Mouse (Mus musculus) forebrain, embryonic 16.5 days (tissue): Measurements from ENCODE around the gene Gsta1. TPM values are rescaled to one million over a fixed set of nuclear protein-coding genes. Genes with fewer than 3 reads are reported as not detected.
"Not testable (repeated sequence)": the region's sequence is repeated elsewhere in the genome, so short reads cannot be mapped to it uniquely, and the experiment has no call there.

Experiments
- ATAC-seq: fragments of 200-750 bp; cut with Nextera tagmentation; 2 replicates; pipeline ENCODE4 v1.8.0; 2017; ENCODE audit warnings: mild to moderate bottlenecking, moderate library complexity
- H3K27ac ChIP-seq: fragments of 300-500 bp; sonication (generic); 2 replicates; pipeline ENCODE4 v1.5.1; 2014; ENCODE audit warnings: low read length, control low read depth
- H3K27me3 ChIP-seq: fragments of 300-500 bp; sonication (generic); replicated peaks from 2 replicates; pipeline ENCODE4 v1.6.1; 2014; ENCODE audit warnings: low read length; ENCODE audit not compliant: control insufficient read depth, insufficient read depth
- H3K36me3 ChIP-seq: fragments of 300-500 bp; sonication (generic); 2 replicates; pipeline ENCODE4 v1.6.1; 2014; ENCODE audit not compliant: control insufficient read depth, insufficient read depth
- H3K4me1 ChIP-seq: fragments of 300-500 bp; sonication (generic); replicated peaks from 2 replicates; pipeline ENCODE4 v1.6.1; 2014; ENCODE audit warnings: low read length; ENCODE audit not compliant: control insufficient read depth, insufficient read depth
- H3K4me2 ChIP-seq: fragments of 300-500 bp; sonication (generic); 2 replicates; pipeline ENCODE4 v1.6.1; 2014; ENCODE audit warnings: mild to moderate bottlenecking, low read length, control low read depth
- H3K4me3 ChIP-seq: fragments of 300-500 bp; sonication (generic); replicated peaks from 2 replicates; pipeline ENCODE4 v1.5.1; 2014; ENCODE audit warnings: mild to moderate bottlenecking, low read length, control low read depth
- H3K9ac ChIP-seq: fragments of 300-500 bp; sonication (generic); replicated peaks from 2 replicates; pipeline ENCODE4 v1.6.1; 2014; ENCODE audit warnings: low read depth, low read length, control low read depth
- H3K9me3 ChIP-seq: fragments of 300-500 bp; sonication (generic); 2 replicates; pipeline ENCODE4 v1.6.1; 2016; ENCODE audit warnings: low read length; ENCODE audit not compliant: control insufficient read depth
- WGBS: fragments of 180-500 bp; shearing (Covaris S2); extraction: QIAGEN DNeasy Blood & Tissue Kit; methylation state at CpG from one replicate; pipeline ENCODE4 v1.1.7; 2014; 5-methylcytosine and 5-hydroxymethylcytosine counted together
- polyA plus RNA-seq: library from polyadenylated mRNA; unstranded; fragments of >200 nt; fragmentation: Nextera tagmentation; extraction: Ambion mirVana; gene quantifications from 2 replicates; pipeline ENCODE4 v1.2.1, GENCODE M21; 2015

Gene Gsta1
- polyA plus RNA-seq: not detected in 2 replicates

DNA sequence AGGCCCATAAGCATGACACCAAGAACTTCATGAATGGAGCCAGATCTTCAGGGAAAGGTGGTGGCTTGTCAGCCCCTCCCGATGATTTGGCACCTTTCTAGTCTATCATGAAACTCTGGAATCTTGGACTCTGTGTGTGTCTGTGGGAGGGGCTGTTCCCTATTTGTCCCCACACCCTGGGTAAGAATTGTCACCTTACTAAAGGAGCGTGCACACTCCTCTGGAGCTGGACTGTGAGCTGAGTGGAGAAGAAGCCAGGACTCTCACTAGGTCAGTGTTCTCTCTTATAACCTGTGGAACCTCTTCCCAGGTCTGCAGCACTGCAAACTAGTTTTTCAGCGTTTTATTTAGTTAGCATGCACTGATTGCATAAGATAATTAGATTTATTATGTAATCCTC, at the start of gene Gsta1:
Gene Gsta1, plus strand, starts transcription at position 196 of the 400 bp plus-strand sequence.
- WGBS: 88% methylated on average over 2 of the region's 3 CpGs
- H3K36me3 ChIP-seq, H3K27me3 ChIP-seq, H3K27ac ChIP-seq, H3K4me2 ChIP-seq, H3K4me3 ChIP-seq, H3K4me1 ChIP-seq, H3K9ac ChIP-seq, ATAC-seq, H3K9me3 ChIP-seq: not testable (repeated sequence)

DNA sequence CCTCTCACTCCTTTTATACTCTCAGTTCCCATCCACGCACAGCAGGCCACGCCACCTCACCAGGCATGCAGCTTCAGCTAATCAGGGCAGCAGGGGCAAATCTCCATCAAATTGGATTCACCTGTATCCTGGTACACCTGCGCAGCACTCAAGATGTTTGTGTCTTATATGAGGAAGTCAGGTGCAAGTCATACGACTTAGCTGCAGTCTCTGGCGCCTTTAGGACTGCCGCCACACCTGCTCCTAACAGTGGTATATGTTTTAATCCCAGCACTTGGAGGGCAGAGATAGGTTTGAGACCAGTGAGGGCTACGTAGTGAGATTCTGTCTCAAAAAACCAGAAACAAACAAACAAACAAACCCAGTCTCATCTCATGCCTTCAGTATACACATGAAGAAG, 48.0 kb upstream of the Gsta1 start, which contains the start of gene Gsta4:
Gene Gsta4, plus strand, starts transcription at position 301 of the 400 bp plus-strand sequence.
- H3K4me1 ChIP-seq, H3K27me3 ChIP-seq, H3K9ac ChIP-seq, H3K4me2 ChIP-seq, ATAC-seq, H3K9me3 ChIP-seq, H3K4me3 ChIP-seq, H3K36me3 ChIP-seq, H3K27ac ChIP-seq: not testable (repeated sequence)
- whole genome bisulfite sequencing: 94% methylated on average over 4 of the region's 7 CpGs

DNA sequence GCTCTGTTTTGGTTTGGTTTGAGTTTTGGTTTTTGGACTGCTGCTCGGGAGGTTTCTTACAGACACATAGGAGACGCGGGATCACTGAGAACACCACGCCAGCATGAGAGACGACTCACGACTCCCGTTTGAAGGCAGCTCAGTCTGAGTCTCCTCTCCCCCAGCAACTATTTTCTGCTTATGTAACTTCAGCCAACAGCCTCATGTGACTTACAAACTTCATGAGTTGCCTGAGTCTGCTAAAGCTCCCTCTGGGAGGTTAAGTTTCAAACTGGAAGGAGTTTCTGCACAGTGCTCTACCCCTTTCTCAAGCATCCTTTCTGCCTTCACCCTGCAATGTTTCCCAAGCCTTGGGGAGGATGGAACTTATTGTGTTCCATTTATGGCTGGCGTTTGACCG, 44.8 kb upstream of the Gsta1 start:
- Histone ChIP-seq H3K27me3 (no peaks in the 10 kb centered on the region), H3K4me3 (no peak overlapping the region), H3K9ac (no peak overlapping the region), H3K36me3 (no peaks in the 10 kb centered on the region), H3K4me2 (no peak overlapping the region), H3K27ac (no peak overlapping the region), H3K9me3 (no peaks in the 10 kb centered on the region), H3K4me1 (peaks cover 2% of the 10 kb centered on the region)
- 87% methylated on average over 9 of the region's 9 CpGs for WGBS
- ATAC-seq: no peak

DNA sequence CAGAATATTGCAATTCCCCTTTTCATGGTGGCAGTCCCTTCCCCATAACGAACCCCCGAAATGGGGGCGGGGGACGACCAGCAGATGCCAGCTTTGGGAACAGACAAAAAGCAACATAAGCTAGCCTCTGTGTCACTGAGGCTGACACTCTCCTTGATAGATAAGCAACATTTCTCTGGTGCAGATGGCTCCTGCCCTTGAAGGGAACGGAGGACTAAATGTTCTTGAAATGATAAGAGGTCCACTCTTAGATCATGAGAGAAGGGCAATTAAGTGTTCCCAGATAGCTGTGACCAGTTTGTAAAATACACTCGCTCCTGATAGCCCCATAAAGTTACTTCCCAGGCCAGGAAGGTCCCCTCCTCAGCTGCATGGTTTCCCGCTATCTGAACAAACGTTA, 41.5 kb upstream of the Gsta1 start:
- H3K36me3 ChIP-seq: no peaks in the 10 kb centered on the region
- no peak overlapping the region for H3K4me2 ChIP-seq
- no peak for ATAC-seq
- no peak overlapping the region for H3K4me3 ChIP-seq
- peaks cover 15% of the 10 kb centered on the region for H3K4me1 ChIP-seq
- no peaks in the 10 kb centered on the region for H3K9me3 ChIP-seq
- H3K27ac ChIP-seq: no peak overlapping the region
- no peak overlapping the region for H3K9ac ChIP-seq
- WGBS: 77% methylated on average over 8 of the region's 8 CpGs
- no peaks in the 10 kb centered on the region; the same call in 1 of the 2 replicates for H3K27me3 ChIP-seq

DNA sequence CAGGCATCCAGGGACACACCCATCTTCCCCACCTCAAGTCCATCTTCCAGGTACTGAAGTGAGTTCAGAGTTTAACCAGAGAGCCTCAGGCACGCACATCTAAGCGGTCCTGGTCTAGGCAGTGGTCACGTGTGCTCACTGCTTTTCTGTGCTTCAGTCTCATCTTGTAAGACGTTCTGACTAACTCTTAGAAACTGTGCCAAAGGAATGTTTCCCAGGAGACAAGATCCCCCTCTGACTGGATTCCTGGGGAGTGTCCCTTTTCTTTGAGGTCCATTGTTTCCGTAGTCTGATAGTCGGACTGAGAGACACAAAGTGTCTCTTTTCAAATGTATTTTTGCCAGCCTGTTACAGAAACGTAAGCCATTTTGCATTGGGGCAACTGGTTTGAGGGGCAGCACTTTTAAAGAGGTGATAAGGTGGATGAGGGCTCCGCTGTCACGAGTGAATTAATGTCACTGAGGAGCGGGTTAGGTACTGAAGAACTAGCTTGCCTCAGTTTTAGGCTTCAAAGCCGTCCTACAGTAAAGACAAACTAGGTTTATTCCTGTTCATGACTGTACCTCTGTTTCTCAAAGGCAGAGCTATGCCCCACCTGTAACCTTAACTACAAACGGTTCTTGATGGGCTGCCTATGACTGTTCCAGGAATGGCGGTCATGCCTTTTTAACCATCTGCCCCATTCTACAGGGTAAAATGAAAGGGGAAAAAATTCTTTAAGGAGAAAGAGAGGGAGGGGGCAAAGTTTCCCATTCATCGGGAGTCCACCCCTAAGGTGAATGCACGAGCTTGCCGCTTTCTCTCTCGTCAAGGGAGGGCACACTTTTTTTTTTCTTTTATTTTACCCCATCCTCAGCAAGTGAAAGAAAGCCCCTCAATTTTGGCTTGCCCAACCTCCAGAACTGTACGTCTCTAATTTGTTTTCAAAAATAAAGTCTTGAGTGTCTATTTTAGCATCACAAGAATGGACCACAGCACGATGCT, 39.5 kb upstream of the Gsta1 start:
- Histone ChIP-seq H3K9me3 (no peaks in the 10 kb centered on the region), H3K4me3 (peak overlapping the region; percentile 45), H3K27me3 (no peaks in the 10 kb centered on the region; the same call in 1 of the 2 replicates), H3K4me2 (peak overlapping the region; percentile 79), H3K4me1 (peaks cover 15% of the 10 kb centered on the region), H3K27ac (no peak overlapping the region), H3K36me3 (no peaks in the 10 kb centered on the region), H3K9ac (peak overlapping the region; percentile 49)
- WGBS: under 1% methylated on average over 19 of the region's 19 CpGs
- ATAC-seq: peak; percentile 48; the same call in 1 of the 2 replicates

DNA sequence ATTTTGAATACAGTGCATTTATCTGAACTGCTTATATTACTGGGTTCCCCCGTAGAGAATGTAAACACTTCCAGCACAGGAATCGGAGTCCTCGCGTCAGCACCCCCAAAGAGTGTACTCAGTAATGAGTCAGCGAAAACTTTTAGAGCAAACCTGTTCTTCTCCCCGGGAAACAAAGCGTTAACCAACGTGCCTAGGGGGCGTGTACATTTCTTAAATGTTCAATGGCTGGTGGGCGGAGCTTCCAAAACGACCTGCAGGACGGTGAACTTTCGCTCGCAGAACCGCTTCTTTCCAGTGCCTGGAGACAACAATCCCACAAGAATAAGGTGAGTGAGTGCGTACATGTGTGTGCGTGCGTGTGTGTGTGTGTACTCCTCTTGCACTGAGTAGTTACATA, 38.7 kb upstream of the Gsta1 start:
- under 1% methylated on average over 18 of the region's 18 CpGs for WGBS
- H3K4me2 ChIP-seq: peak overlapping the region; percentile 79
- no peaks in the 10 kb centered on the region for H3K36me3 ChIP-seq
- ATAC-seq: peak; percentile 46
- no peaks in the 10 kb centered on the region for H3K9me3 ChIP-seq
- H3K9ac ChIP-seq: peak overlapping the region; percentile 49
- H3K27ac ChIP-seq: no peak overlapping the region
- no peaks in the 10 kb centered on the region; the same call in 1 of the 2 replicates for H3K27me3 ChIP-seq
- H3K4me1 ChIP-seq: peaks cover 15% of the 10 kb centered on the region
- H3K4me3 ChIP-seq: peak overlapping the region; percentile 45

DNA sequence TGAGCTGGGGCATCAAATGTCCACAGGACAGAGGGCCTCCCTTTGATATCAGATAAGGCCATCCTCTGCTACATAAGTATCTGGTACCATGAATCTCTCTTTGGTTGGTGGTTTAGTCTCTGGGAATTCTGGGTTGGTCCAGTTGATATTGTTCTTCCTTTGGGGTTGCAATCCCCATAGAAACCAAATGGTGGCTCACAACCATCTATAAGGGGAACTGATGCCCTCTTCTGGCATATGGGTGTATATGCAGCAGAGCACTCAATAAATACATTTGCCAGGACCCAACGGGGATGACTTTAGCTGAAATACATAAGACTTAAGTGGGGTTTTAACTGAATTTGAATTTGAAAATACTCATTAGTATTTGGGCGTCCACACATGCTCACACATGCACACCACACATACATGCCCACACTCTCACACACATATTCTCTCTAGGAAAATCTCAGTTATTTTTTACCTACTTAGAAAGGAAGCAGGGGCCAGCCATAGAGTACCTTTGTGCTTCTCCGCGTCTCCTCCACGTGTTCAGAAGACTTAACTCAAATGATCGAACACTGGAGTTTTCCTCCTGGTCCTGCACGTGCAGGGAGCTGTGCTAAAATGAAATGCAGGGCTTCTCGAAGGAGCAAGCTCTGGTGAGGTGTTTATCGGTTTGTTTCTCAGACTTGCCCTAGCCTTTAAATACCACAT, 36.4 kb upstream of the Gsta1 start:
- H3K36me3 ChIP-seq: no peaks in the 10 kb centered on the region
- peaks cover 15% of the 10 kb centered on the region for H3K4me1 ChIP-seq
- no peak overlapping the region for H3K4me2 ChIP-seq
- 48% methylated on average over 9 of the region's 9 CpGs for WGBS
- 0 out of 2 replicates have a peak, but pooled peaks have one; percentile 30 for ATAC-seq
- no peak overlapping the region for H3K9ac ChIP-seq
- H3K9me3 ChIP-seq: no peaks in the 10 kb centered on the region
- no peak overlapping the region for H3K27ac ChIP-seq
- no peaks in the 10 kb centered on the region; the same call in 1 of the 2 replicates for H3K27me3 ChIP-seq
- no peak overlapping the region for H3K4me3 ChIP-seq

DNA sequence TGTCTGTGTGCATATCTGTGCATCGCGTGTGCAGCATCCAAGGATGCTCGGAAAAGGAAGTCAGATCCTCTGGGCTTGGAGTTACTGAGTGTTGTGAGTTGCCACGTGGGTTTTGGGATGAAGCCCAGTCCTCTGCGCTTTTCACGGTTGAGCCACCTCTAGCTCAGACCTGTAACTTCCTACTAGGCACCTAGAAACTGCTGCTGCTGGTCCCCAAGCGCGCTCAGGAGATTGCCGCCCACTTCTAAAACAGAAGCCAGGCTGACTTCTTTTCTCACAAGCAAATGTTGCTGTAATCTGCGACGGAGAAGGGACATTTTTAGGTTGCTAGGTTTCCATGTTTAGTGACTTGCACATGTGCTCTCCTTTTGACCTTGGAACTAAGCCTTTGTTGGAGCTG, 35.4 kb upstream of the Gsta1 start:
- Histone ChIP-seq H3K9ac (no peak overlapping the region), H3K9me3 (no peaks in the 10 kb centered on the region), H3K4me3 (no peak overlapping the region), H3K27ac (no peak overlapping the region), H3K4me1 (peaks cover 15% of the 10 kb centered on the region), H3K27me3 (no peaks in the 10 kb centered on the region; the same call in 1 of the 2 replicates), H3K36me3 (no peaks in the 10 kb centered on the region), H3K4me2 (no peak overlapping the region)
- no peak for ATAC-seq
- WGBS: 88% methylated on average over 11 of the region's 11 CpGs

DNA sequence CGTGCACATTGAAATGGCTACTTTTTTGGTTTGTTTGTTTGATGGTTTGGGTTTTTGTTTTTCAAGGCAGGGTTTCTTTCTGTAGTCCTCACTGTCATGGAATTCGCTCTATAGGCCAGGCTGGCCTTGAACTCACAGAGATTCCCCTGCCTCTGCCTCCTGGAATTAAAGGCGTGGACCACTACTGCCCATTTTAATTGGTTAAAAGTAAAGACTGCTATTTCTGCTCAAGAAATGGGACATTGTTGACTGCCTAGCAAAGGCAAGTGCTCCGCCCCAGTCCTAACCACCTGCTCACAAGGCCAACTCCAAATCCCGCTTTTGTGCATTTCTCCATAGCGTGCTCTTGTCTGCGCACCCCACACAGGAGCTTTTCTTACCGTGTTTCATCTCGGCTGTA, 32.7 kb upstream of the Gsta1 start:
- no peaks in the 10 kb centered on the region for H3K36me3 ChIP-seq
- no peak overlapping the region for H3K4me2 ChIP-seq
- no peak overlapping the region for H3K4me3 ChIP-seq
- no peak for ATAC-seq
- 92% methylated on average over 9 of the region's 9 CpGs for WGBS
- H3K9me3 ChIP-seq: no peaks in the 10 kb centered on the region
- no peak overlapping the region for H3K9ac ChIP-seq
- H3K27me3 ChIP-seq: no peaks in the 10 kb centered on the region
- H3K27ac ChIP-seq: no peak overlapping the region
- no peaks in the 10 kb centered on the region for H3K4me1 ChIP-seq
